Mouse (Mus musculus) natural killer cell, adult 2 months (primary cell): ENCODE measurements around the gene Gm20671.
"Not testable (repeated sequence)": the region's sequence is repeated elsewhere in the genome, so short reads cannot be mapped to it uniquely, and the experiment has no call there.

Source experiments
- DNase-seq, 2 experiments: peaks; one replicate each; pipeline ENCODE4 v3.0.0; 2022; ENCODE audit warnings: low spot score in 2 of 2

Gene Gm20671

GRCm38 (mm10) chr5:32785313-32785915 is 41.5 kb downstream of the Gm20671 start, which contains the start of gene Pisd:
Gene Pisd (minus strand): TSS chr5:32785646.
- peak; percentile 87 to 92 for DNase-seq

- DNase-seq = no peak
These were observed 42.2 kb downstream of the Gm20671 start for GRCm38 (mm10) chr5:32784726-32785125.

GRCm38 (mm10) chr5:32781596-32781995 is 45.3 kb downstream of the Gm20671 start:
- DNase-seq = no peak

- DNase-seq = no peak
These were observed 48.7 kb downstream of the Gm20671 start for GRCm38 (mm10) chr5:32778168-32778567.

GRCm38 (mm10) chr5:32772361-32772760 is 54.5 kb downstream of the Gm20671 start:
- DNase-seq = no peak

GRCm38 (mm10) chr5:32767636-32768373 is 59.1 kb downstream of the Gm20671 start:
- no peak for DNase-seq

- no peak for DNase-seq
These were observed 59.9 kb downstream of the Gm20671 start for GRCm38 (mm10) chr5:32767004-32767403.

GRCm38 (mm10) chr5:32761566-32762140 is 65.3 kb downstream of the Gm20671 start:
- DNase-seq = no peak

GRCm38 (mm10) chr5:32760787-32761186 is 66.1 kb downstream of the Gm20671 start:
- DNase-seq = no peak

GRCm38 (mm10) chr5:32760352-32760751 is 66.6 kb downstream of the Gm20671 start:
- not testable (repeated sequence) for DNase-seq

- no peak for DNase-seq
These were observed 67.2 kb downstream of the Gm20671 start for GRCm38 (mm10) chr5:32759662-32760061.

GRCm38 (mm10) chr5:32756141-32756540 is 70.8 kb downstream of the Gm20671 start:
- DNase-seq = no peak

- no peak for DNase-seq
These were observed 75.2 kb downstream of the Gm20671 start for GRCm38 (mm10) chr5:32751736-32752135.

GRCm38 (mm10) chr5:32748936-32749335 is 78.0 kb downstream of the Gm20671 start:
- no peak for DNase-seq

- DNase-seq = peak; percentile 44 to 49
These were observed 79.1 kb downstream of the Gm20671 start for GRCm38 (mm10) chr5:32747650-32748375.

GRCm38 (mm10) chr5:32745705-32746655 is 80.9 kb downstream of the Gm20671 start:
- peak; percentile 68 to 73 for DNase-seq

- DNase-seq = no peak
These were observed 84.8 kb downstream of the Gm20671 start for GRCm38 (mm10) chr5:32742149-32742548.

GRCm38 (mm10) chr5:32741377-32741776 is 85.5 kb downstream of the Gm20671 start:
- not testable (repeated sequence) for DNase-seq

GRCm38 (mm10) chr5:32740850-32741249 is 86.1 kb downstream of the Gm20671 start:
- not testable (repeated sequence) for DNase-seq

- no peak for DNase-seq
These were observed 86.8 kb downstream of the Gm20671 start for GRCm38 (mm10) chr5:32740138-32740537.

- not testable (repeated sequence) for DNase-seq
These were observed 90.1 kb downstream of the Gm20671 start for GRCm38 (mm10) chr5:32736770-32737169.
